Mouse (Mus musculus) small intestine, adult 2 months (tissue): Measurements from ENCODE around the gene Fbxw4.
"Not testable (repeated sequence)": the region's sequence is repeated elsewhere in the genome, so short reads cannot be mapped to it uniquely, and the experiment has no call there.

Source experiments
- CTCF ChIP-seq: fragments of 200-500 bp; IDR thresholded peaks from 2 replicates; pipeline ENCODE4 v1.5.1; 2012; ENCODE audit warnings: low read depth, mild to moderate bottlenecking, control low read depth, inconsistent platforms, low read length, moderate library complexity, mixed read lengths; ENCODE audit not compliant: insufficient replicate concordance, insufficient read length; ENCODE audit errors: extremely low read depth
- POLR2A ChIP-seq: fragments of 200-500 bp; IDR thresholded peaks from 2 replicates; pipeline ENCODE4 v1.6.1; 2012; ENCODE audit warnings: low read depth, mild to moderate bottlenecking, control low read depth, inconsistent platforms, low read length, moderate library complexity

DNA sequence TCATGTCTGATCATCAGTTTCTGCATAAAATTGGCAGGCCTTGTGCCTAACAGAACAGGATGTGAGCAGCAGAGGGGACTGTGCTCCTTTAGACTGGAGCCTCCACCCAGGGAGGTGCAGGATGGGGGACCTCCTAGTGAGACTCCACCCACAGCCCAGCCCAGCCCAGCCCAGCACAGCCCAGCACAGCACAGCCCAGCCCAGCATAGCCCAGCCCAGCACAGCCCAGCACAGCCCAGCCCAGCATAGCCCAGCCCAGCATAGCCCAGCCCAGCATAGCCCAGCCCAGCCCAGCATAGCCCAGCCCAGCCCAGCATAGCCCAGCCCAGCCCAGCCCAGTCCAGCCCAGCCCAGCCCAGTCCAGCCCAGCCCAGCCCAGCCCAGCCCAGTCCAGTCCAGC lies 111.9 kb downstream of the Fbxw4 start:
- not testable (repeated sequence) for TF ChIP-seq CTCF, POLR2A
